Mouse (Mus musculus) hindbrain, embryonic 15.5 days (tissue): ENCODE data around the gene Klk1b1. TPM values are rescaled to one million over a fixed set of nuclear protein-coding genes. Genes with fewer than 3 reads are reported as not detected.
"Not testable (repeated sequence)": the region's sequence is repeated elsewhere in the genome, so short reads cannot be mapped to it uniquely, and the experiment has no call there.

Experiments used
- ATAC-seq: fragments of 200-750 bp; cut with Nextera tagmentation; 2 replicates; pipeline ENCODE4 v1.8.0; 2017; ENCODE audit warnings: low read depth, moderate number of reproducible peaks, moderate TSS enrichment; ENCODE audit not compliant: low FRiP score
- H3K27ac ChIP-seq: fragments of 300-500 bp; sonication (generic); replicated peaks from 2 replicates; pipeline ENCODE4 v1.5.1; 2015; ENCODE audit warnings: mild to moderate bottlenecking, inconsistent platforms
- H3K27me3 ChIP-seq: fragments of 300-500 bp; sonication (generic); 2 replicates; pipeline ENCODE4 v1.6.1; 2015; ENCODE audit warnings: control low read depth, inconsistent platforms
- H3K36me3 ChIP-seq: fragments of 300-500 bp; sonication (generic); 2 replicates; pipeline ENCODE4 v1.6.1; 2015; ENCODE audit warnings: control low read depth, inconsistent platforms
- H3K4me1 ChIP-seq: fragments of 300-500 bp; sonication (generic); replicated peaks from 2 replicates; pipeline ENCODE4 v1.6.1; 2015; ENCODE audit warnings: control low read depth, inconsistent platforms
- H3K4me2 ChIP-seq: fragments of 300-500 bp; sonication (generic); 2 replicates; pipeline ENCODE4 v1.6.1; 2015; ENCODE audit warnings: moderate library complexity, mild to moderate bottlenecking, inconsistent platforms
- H3K4me3 ChIP-seq: fragments of 300-500 bp; sonication (generic); 2 replicates; pipeline ENCODE4 v1.5.1; 2015; ENCODE audit warnings: mild to moderate bottlenecking, inconsistent platforms
- H3K9ac ChIP-seq: fragments of 300-500 bp; sonication (generic); 2 replicates; pipeline ENCODE4 v1.6.1; 2015; ENCODE audit warnings: inconsistent platforms
- H3K9me3 ChIP-seq: fragments of 300-500 bp; sonication (generic); 2 replicates; pipeline ENCODE4 v1.6.1; 2016; ENCODE audit warnings: control low read depth, inconsistent platforms
- whole genome bisulfite sequencing: fragments of 180-500 bp; shearing (Covaris S2); methylation state at CpG from one replicate; pipeline ENCODE4 v1.1.7; 2015; 5-methylcytosine and 5-hydroxymethylcytosine counted together
- polyA plus RNA-seq: library from polyadenylated mRNA; unstranded; fragments of >200 nt; fragmentation: Nextera tagmentation; extraction: Ambion mirVana; gene quantifications from 2 replicates; pipeline ENCODE4 v1.2.1, GENCODE M21; 2015

Klk1b1 gene
- polyA plus RNA-seq, 1 experiment from 2014 or later, result not detected

- H3K27me3 ChIP-seq, H3K4me3 ChIP-seq, H3K9me3 ChIP-seq, H3K9ac ChIP-seq, H3K4me2 ChIP-seq, H3K36me3 ChIP-seq, H3K27ac ChIP-seq, H3K4me1 ChIP-seq, ATAC-seq: not testable (repeated sequence)
- WGBS, result 72% methylated on average over 3 of the region's 3 CpGs
Measured at GRCm38 (mm10) chr7:43942293-43942692, 24.3 kb upstream of the Klk1b1 start.

GRCm38 (mm10) chr7:43944727-43945264 lies 21.8 kb upstream of the Klk1b1 start:
- H3K9me3 ChIP-seq, result no peaks in the 10 kb centered on the region
- H3K4me1 ChIP-seq, result no peaks in the 10 kb centered on the region
- no peak for ATAC-seq
- no peaks in the 10 kb centered on the region for H3K36me3 ChIP-seq
- no peak overlapping the region for H3K4me3 ChIP-seq
- H3K9ac ChIP-seq, result no peak overlapping the region
- no peak overlapping the region for H3K4me2 ChIP-seq
- no peaks in the 10 kb centered on the region for H3K27me3 ChIP-seq
- WGBS, result 95% methylated on average over 3 of the region's 3 CpGs
- H3K27ac ChIP-seq, result no peak overlapping the region

- H3K4me2 ChIP-seq, result no peak within 1 kb of the TSS
- H3K4me3 ChIP-seq, result no peak within 1 kb of the TSS
- no peak for ATAC-seq
- WGBS, result 84% methylated on average over 2 of the region's 2 CpGs
- H3K4me1 ChIP-seq, result no peaks in the 10 kb centered on the region
- no peak within 1 kb of the TSS for H3K9ac ChIP-seq
- H3K9me3 ChIP-seq, result no peaks in the 10 kb centered on the region
- no peaks in the 10 kb centered on the region for H3K27me3 ChIP-seq
- no peak within 1 kb of the TSS for H3K27ac ChIP-seq
- H3K36me3 ChIP-seq, result no peaks in the 10 kb centered on the region
Measured at GRCm38 (mm10) chr7:43950364-43950763, 16.2 kb upstream of the Klk1b1 start, which contains the start of gene Klk1b8. Gene Klk1b8 (plus strand): TSS chr7:43950664.

- no peak for ATAC-seq
- Histone ChIP-seq H3K9ac (no peak overlapping the region), H3K9me3 (no peaks in the 10 kb centered on the region), H3K4me3 (no peak overlapping the region), H3K4me1 (no peaks in the 10 kb centered on the region), H3K4me2 (no peak overlapping the region), H3K27ac (no peak overlapping the region), H3K27me3 (no peaks in the 10 kb centered on the region), H3K36me3 (no peaks in the 10 kb centered on the region)
- WGBS, result 62% methylated on average over 4 of the region's 4 CpGs
Measured at GRCm38 (mm10) chr7:43952703-43953102, 13.8 kb upstream of the Klk1b1 start.

GRCm38 (mm10) chr7:43967058-43967457 lies 507 bp downstream of the Klk1b1 start:
- Histone ChIP-seq H3K9ac (no peak overlapping the region), H3K27ac (no peak overlapping the region), H3K27me3 (no peaks in the 10 kb centered on the region), H3K4me2 (no peak overlapping the region), H3K4me1 (no peaks in the 10 kb centered on the region), H3K9me3 (no peaks in the 10 kb centered on the region), H3K36me3 (no peaks in the 10 kb centered on the region), H3K4me3 (no peak overlapping the region)
- 80% methylated on average over 3 of the region's 3 CpGs for WGBS
- no peak for ATAC-seq

- no peak overlapping the region for H3K4me3 ChIP-seq
- WGBS, result 84% methylated on average over 2 of the region's 2 CpGs
- no peak overlapping the region for H3K4me2 ChIP-seq
- H3K27me3 ChIP-seq, result no peaks in the 10 kb centered on the region
- no peaks in the 10 kb centered on the region for H3K9me3 ChIP-seq
- no peak for ATAC-seq
- no peaks in the 10 kb centered on the region for H3K36me3 ChIP-seq
- H3K9ac ChIP-seq, result no peak overlapping the region
- H3K27ac ChIP-seq, result no peak overlapping the region
- no peaks in the 10 kb centered on the region for H3K4me1 ChIP-seq
Measured at GRCm38 (mm10) chr7:43967612-43968011, 1.1 kb downstream of the Klk1b1 start.

GRCm38 (mm10) chr7:43975761-43976160 lies 9.2 kb downstream of the Klk1b1 start, which contains the start of gene Klk1b9:
Gene Klk1b9 (plus strand): TSS chr7:43976061.
- 84% methylated on average over 1 of the region's 1 CpGs for WGBS
- ATAC-seq, result not testable (repeated sequence)

GRCm38 (mm10) chr7:43985657-43986056 lies 19.1 kb downstream of the Klk1b1 start:
- Histone ChIP-seq H3K9ac (no peak overlapping the region), H3K27ac (no peak overlapping the region), H3K4me3 (no peak overlapping the region), H3K27me3 (no peaks in the 10 kb centered on the region), H3K4me2 (no peak overlapping the region), H3K9me3 (no peaks in the 10 kb centered on the region), H3K4me1 (no peaks in the 10 kb centered on the region), H3K36me3 (no peaks in the 10 kb centered on the region)
- ATAC-seq, result no peak

More at GRCm38 (mm10) chr7:43975761-43976160, 9.2 kb downstream of the Klk1b1 start, which contains the start of gene Klk1b9:
- not testable (repeated sequence) for H3K27me3 ChIP-seq, H3K36me3 ChIP-seq, H3K9ac ChIP-seq, H3K4me2 ChIP-seq, H3K4me1 ChIP-seq, H3K9me3 ChIP-seq, H3K4me3 ChIP-seq, H3K27ac ChIP-seq

- H3K27ac ChIP-seq, H3K4me3 ChIP-seq, H3K4me1 ChIP-seq, ATAC-seq, H3K4me2 ChIP-seq, H3K9me3 ChIP-seq, H3K36me3 ChIP-seq, H3K27me3 ChIP-seq, H3K9ac ChIP-seq: not testable (repeated sequence)
- 87% methylated on average over 1 of the region's 1 CpGs for WGBS
Measured at GRCm38 (mm10) chr7:43994821-43995220, 28.3 kb downstream of the Klk1b1 start.

- not testable (repeated sequence) for H3K27ac ChIP-seq, H3K36me3 ChIP-seq, H3K9ac ChIP-seq, H3K4me1 ChIP-seq, ATAC-seq, H3K9me3 ChIP-seq, H3K4me3 ChIP-seq, H3K4me2 ChIP-seq, H3K27me3 ChIP-seq
- 90% methylated on average over 4 of the region's 4 CpGs for WGBS
Measured at GRCm38 (mm10) chr7:43995577-43995976, 29.0 kb downstream of the Klk1b1 start, which contains the start of gene Klk1b11. Gene Klk1b11 (plus strand): TSS chr7:43995877.

GRCm38 (mm10) chr7:44004847-44005246 lies 38.3 kb downstream of the Klk1b1 start:
- H3K27me3 ChIP-seq, result no peaks in the 10 kb centered on the region
- H3K4me1 ChIP-seq, result no peaks in the 10 kb centered on the region
- no peak for ATAC-seq
- no peaks in the 10 kb centered on the region for H3K9me3 ChIP-seq
- H3K9ac ChIP-seq, result no peak overlapping the region
- H3K27ac ChIP-seq, result no peak overlapping the region
- H3K4me2 ChIP-seq, result no peak overlapping the region
- no peak overlapping the region for H3K4me3 ChIP-seq
- no peaks in the 10 kb centered on the region for H3K36me3 ChIP-seq

GRCm38 (mm10) chr7:44011868-44012267 lies 45.3 kb downstream of the Klk1b1 start, which contains the start of gene Klk1b26:
Gene Klk1b26 (plus strand): TSS chr7:44012168.
- not testable (repeated sequence) for ATAC-seq, H3K4me2 ChIP-seq, H3K36me3 ChIP-seq, H3K4me1 ChIP-seq, H3K9me3 ChIP-seq, H3K27me3 ChIP-seq, H3K4me3 ChIP-seq, H3K9ac ChIP-seq, H3K27ac ChIP-seq

- not testable (repeated sequence) for H3K9ac ChIP-seq, H3K36me3 ChIP-seq, H3K4me1 ChIP-seq, H3K4me2 ChIP-seq, H3K9me3 ChIP-seq, H3K27me3 ChIP-seq, ATAC-seq, H3K27ac ChIP-seq, H3K4me3 ChIP-seq
- WGBS, result 82% methylated on average over 6 of the region's 6 CpGs
Measured at GRCm38 (mm10) chr7:44014666-44015065, 48.1 kb downstream of the Klk1b1 start.
